Mouse (Mus musculus): ENCODE results near the gene Hspa1b. TPM values are rescaled to one million over a fixed set of nuclear protein-coding genes. Genes with fewer than 3 reads are reported as not detected.
"Not testable (repeated sequence)": the region's sequence is repeated elsewhere in the genome, so short reads cannot be mapped to it uniquely, and the experiment has no call there.

The Hspa1b gene
- polyA plus RNA-seq, 1 experiment from 2014 or later: not detected

- Histone ChIP-seq H3K4me1 (ENCODE audit: control insufficient read depth, low read depth, low read length) (peaks cover 14% of the 10 kb centered on the region), H3K36me3 (ENCODE audit: control insufficient read depth, insufficient read depth) (0 out of 2 replicates have a peak, but pooled peaks cover 3% of the 10 kb centered on the region), H3K4me2 (ENCODE audit: low read depth, low read length) (peak overlapping the region; percentile 90), H3K4me3 (ENCODE audit: low read depth, low read length) (peak overlapping the region; percentile 87), H3K9me3 (replicated peaks; ENCODE audit: control insufficient read depth, low read length) (no peaks in the 10 kb centered on the region), H3K27ac (ENCODE audit: low read length) (peak overlapping the region; percentile 81), H3K27me3 (ENCODE audit: control insufficient read depth, insufficient read depth, low read depth, low read length) (peaks cover 6% of the 10 kb centered on the region), H3K9ac (ENCODE audit: low read depth, low read length) (peak overlapping the region; percentile 88)
- 0% methylated on average over 23 of the region's 23 CpGs for WGBS (ENCODE audit: insufficient replicate concordance)
- ATAC-seq (ENCODE audit: low read depth): peak; percentile 76
Observed at GRCm38 (mm10) chr17:34952378-34953040, 6.5 kb downstream of the Hspa1b start.

GRCm38 (mm10) chr17:34951636-34952377 is 7.2 kb downstream of the Hspa1b start:
- WGBS (ENCODE audit: insufficient replicate concordance): under 1% methylated on average over 29 of the region's 29 CpGs

GRCm38 (mm10) chr17:34950514-34951455 is 8.3 kb downstream of the Hspa1b start:
- Histone ChIP-seq H3K9ac (ENCODE audit: low read depth, low read length) (peak overlapping the region; percentile 88), H3K4me2 (ENCODE audit: low read depth, low read length) (peak overlapping the region; percentile 90), H3K27ac (ENCODE audit: low read length) (peak overlapping the region; percentile 81), H3K4me3 (ENCODE audit: low read depth, low read length) (peak overlapping the region; percentile 87), H3K27me3 (ENCODE audit: control insufficient read depth, insufficient read depth, low read depth, low read length) (no peaks in the 10 kb centered on the region; the same call in 1 of the 2 replicates), H3K9me3 (replicated peaks; ENCODE audit: control insufficient read depth, low read length) (no peaks in the 10 kb centered on the region), H3K36me3 (ENCODE audit: control insufficient read depth, insufficient read depth) (0 out of 2 replicates have a peak, but pooled peaks cover 3% of the 10 kb centered on the region), H3K4me1 (ENCODE audit: control insufficient read depth, low read depth, low read length) (peaks cover 14% of the 10 kb centered on the region)
- WGBS (ENCODE audit: insufficient replicate concordance): 13% methylated on average over 10 of the region's 10 CpGs
- ATAC-seq (ENCODE audit: low read depth): no peak

More at GRCm38 (mm10) chr17:34951636-34952377, 7.2 kb downstream of the Hspa1b start:
- Histone ChIP-seq H3K27me3 (ENCODE audit: control insufficient read depth, insufficient read depth, low read depth, low read length) (peaks cover under 1% of the 10 kb centered on the region), H3K4me2 (ENCODE audit: low read depth, low read length) (peak overlapping the region; percentile 90), H3K36me3 (ENCODE audit: control insufficient read depth, insufficient read depth) (0 out of 2 replicates have a peak, but pooled peaks cover 3% of the 10 kb centered on the region), H3K4me3 (ENCODE audit: low read depth, low read length) (peak overlapping the region; percentile 87), H3K4me1 (ENCODE audit: control insufficient read depth, low read depth, low read length) (peaks cover 14% of the 10 kb centered on the region), H3K9me3 (replicated peaks; ENCODE audit: control insufficient read depth, low read length) (no peaks in the 10 kb centered on the region), H3K9ac (ENCODE audit: low read depth, low read length) (peak overlapping the region; percentile 88), H3K27ac (ENCODE audit: low read length) (peak overlapping the region; percentile 81)
- peak; percentile 20 for ATAC-seq (ENCODE audit: low read depth)

GRCm38 (mm10) chr17:34949553-34949969 is 9.5 kb downstream of the Hspa1b start:
- no peak overlapping the region for H3K4me3 ChIP-seq (ENCODE audit: low read depth, low read length)
- H3K36me3 ChIP-seq (ENCODE audit: control insufficient read depth, insufficient read depth): 0 out of 2 replicates have a peak, but pooled peaks cover 3% of the 10 kb centered on the region
- 21% methylated on average over 4 of the region's 4 CpGs for WGBS (ENCODE audit: insufficient replicate concordance)
- H3K9ac ChIP-seq (ENCODE audit: low read depth, low read length): no peak overlapping the region
- H3K27ac ChIP-seq (ENCODE audit: low read length): no peak overlapping the region
- H3K9me3 ChIP-seq (replicated peaks; ENCODE audit: control insufficient read depth, low read length): no peaks in the 10 kb centered on the region
- no peaks in the 10 kb centered on the region for H3K27me3 ChIP-seq (ENCODE audit: control insufficient read depth, insufficient read depth, low read depth, low read length)
- no peak overlapping the region for H3K4me2 ChIP-seq (ENCODE audit: low read depth, low read length)
- H3K4me1 ChIP-seq (ENCODE audit: control insufficient read depth, low read depth, low read length): peaks cover 14% of the 10 kb centered on the region
- ATAC-seq (ENCODE audit: low read depth): no peak

DNA sequence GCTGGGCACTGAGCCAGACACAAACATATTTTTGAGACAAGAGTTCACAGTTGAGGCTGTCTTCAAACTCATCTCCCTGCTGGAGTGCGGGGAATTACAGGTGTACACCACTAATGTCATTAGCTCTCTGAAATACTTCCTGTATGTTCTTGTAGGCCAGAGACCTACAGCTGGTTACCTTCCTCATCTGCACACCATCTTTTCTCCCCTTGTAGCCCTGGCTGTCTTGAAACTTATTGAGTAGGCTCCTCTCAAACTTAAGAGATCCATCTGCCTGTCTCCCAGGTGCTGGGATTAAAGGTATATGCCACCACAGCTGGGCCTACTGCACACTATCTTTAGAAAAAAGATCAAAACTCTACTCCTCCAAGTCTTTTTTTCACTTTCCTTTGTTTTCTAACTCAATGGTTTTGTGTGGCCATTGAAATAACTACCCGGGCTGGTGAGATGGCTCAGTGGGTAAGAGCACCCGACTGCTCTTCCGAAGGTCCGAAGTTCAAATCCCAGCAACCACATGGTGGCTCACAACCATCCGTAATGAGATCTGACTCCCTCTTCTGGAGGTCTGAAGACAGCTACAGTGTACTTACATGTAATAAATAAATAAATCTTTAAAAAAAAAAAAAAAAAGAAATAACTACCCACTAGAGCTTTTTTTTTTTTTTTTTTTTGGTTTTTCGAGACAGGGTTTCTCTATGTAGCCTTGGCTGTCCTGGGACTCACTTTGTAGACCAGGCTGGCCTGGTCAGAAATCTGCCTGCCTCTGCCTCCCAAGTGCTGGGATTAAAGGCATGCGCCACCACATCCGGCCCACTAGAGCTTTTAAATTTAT is 10.1 kb downstream of the Hspa1b start:
- H3K4me3 ChIP-seq (ENCODE audit: low read depth, low read length); H3K4me2 ChIP-seq (ENCODE audit: low read depth, low read length); H3K9ac ChIP-seq (ENCODE audit: low read depth, low read length); H3K27me3 ChIP-seq (ENCODE audit: control insufficient read depth, insufficient read depth, low read depth, low read length); ATAC-seq (ENCODE audit: low read depth); H3K36me3 ChIP-seq (ENCODE audit: control insufficient read depth, insufficient read depth); H3K9me3 ChIP-seq (replicated peaks; ENCODE audit: control insufficient read depth, low read length): not testable (repeated sequence)
- whole genome bisulfite sequencing (ENCODE audit: insufficient replicate concordance): 41% methylated on average over 9 of the region's 9 CpGs
- H3K4me1 ChIP-seq (ENCODE audit: control insufficient read depth, low read depth, low read length): peaks cover 14% of the 10 kb centered on the region
- H3K27ac ChIP-seq (ENCODE audit: low read length): 0 out of 2 replicates have a peak overlapping the region, but pooled peaks have one; percentile 22

- no peaks in the 10 kb centered on the region for H3K9me3 ChIP-seq (replicated peaks; ENCODE audit: control insufficient read depth, low read length)
- 24% methylated on average over 8 of the region's 8 CpGs for WGBS (ENCODE audit: insufficient replicate concordance)
- H3K27ac ChIP-seq (ENCODE audit: low read length): no peak overlapping the region
- H3K9ac ChIP-seq (ENCODE audit: low read depth, low read length): no peak overlapping the region
- H3K4me2 ChIP-seq (ENCODE audit: low read depth, low read length): no peak overlapping the region
- no peak for ATAC-seq (ENCODE audit: low read depth)
- no peak overlapping the region for H3K4me3 ChIP-seq (ENCODE audit: low read depth, low read length)
- H3K4me1 ChIP-seq (ENCODE audit: control insufficient read depth, low read depth, low read length): peaks cover 14% of the 10 kb centered on the region
- no peaks in the 10 kb centered on the region for H3K27me3 ChIP-seq (ENCODE audit: control insufficient read depth, insufficient read depth, low read depth, low read length)
- H3K36me3 ChIP-seq (ENCODE audit: control insufficient read depth, insufficient read depth): 0 out of 2 replicates have a peak, but pooled peaks cover 3% of the 10 kb centered on the region
Observed at GRCm38 (mm10) chr17:34947606-34948005, 11.4 kb downstream of the Hspa1b start.

DNA sequence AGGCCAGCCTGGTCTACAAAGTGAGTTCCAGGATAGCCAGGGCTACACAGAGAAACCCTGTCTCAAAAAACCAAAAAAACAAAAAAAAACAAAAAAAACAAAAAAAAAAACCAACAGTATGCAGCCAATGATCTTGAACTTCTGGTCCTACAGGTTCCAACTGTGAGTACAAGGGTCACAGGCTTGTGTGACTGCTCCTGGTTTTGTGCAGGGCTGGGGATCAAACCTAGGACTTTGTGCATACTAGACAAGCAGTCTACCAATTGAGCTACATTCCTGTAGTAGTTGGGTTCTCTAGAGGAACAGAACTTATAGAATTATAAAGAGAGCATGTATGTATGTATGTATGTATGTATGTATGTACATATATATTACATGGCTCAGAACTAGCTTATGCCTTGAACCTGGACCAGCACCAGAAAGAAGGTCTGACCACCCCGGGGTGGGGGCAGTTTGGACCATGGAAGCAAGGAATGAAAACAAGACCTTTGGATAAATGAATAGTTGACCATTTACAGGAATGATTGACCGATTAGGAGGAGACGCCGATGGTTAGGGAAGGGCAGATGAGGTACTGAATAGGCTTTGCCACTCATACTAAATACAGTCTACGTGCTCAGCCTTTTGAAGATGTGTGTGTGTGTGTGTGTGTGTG is 12.4 kb downstream of the Hspa1b start:
- H3K27me3 ChIP-seq (ENCODE audit: control insufficient read depth, insufficient read depth, low read depth, low read length): no peaks in the 10 kb centered on the region
- no peak overlapping the region for H3K4me2 ChIP-seq (ENCODE audit: low read depth, low read length)
- H3K9me3 ChIP-seq (replicated peaks; ENCODE audit: control insufficient read depth, low read length): no peaks in the 10 kb centered on the region
- WGBS (ENCODE audit: insufficient replicate concordance): 66% methylated on average over 5 of the region's 5 CpGs
- no peak for ATAC-seq (ENCODE audit: low read depth)
- H3K4me1 ChIP-seq (ENCODE audit: control insufficient read depth, low read depth, low read length): peaks cover 12% of the 10 kb centered on the region
- H3K9ac ChIP-seq (ENCODE audit: low read depth, low read length): no peak overlapping the region
- 0 out of 2 replicates have a peak, but pooled peaks cover 3% of the 10 kb centered on the region for H3K36me3 ChIP-seq (ENCODE audit: control insufficient read depth, insufficient read depth)
- no peak overlapping the region for H3K27ac ChIP-seq (ENCODE audit: low read length)
- no peak overlapping the region for H3K4me3 ChIP-seq (ENCODE audit: low read depth, low read length)

Measured in liver, embryonic 16.5 days (tissue).